Mouse (Mus musculus) hindbrain, embryonic 10.5 days (tissue): ENCODE measurements around the gene Adra2b. TPM values are rescaled to one million over a fixed set of nuclear protein-coding genes. Genes with fewer than 3 reads are reported as not detected.

Experiments
- DNase-seq: peaks from one replicate; pipeline ENCODE4 v3.0.0-alpha.2; 2017; ENCODE audit warnings: low spot score
- H3K27ac ChIP-seq: fragments of 300-500 bp; sonication (generic); 2 replicates; pipeline ENCODE4 v1.5.1; 2016; ENCODE audit warnings: mild to moderate bottlenecking, moderate library complexity
- H3K27me3 ChIP-seq: fragments of 300-500 bp; sonication (generic); 2 replicates; pipeline ENCODE4 v1.6.1; 2016; ENCODE audit warnings: mild to moderate bottlenecking; ENCODE audit not compliant: poor library complexity, insufficient read depth, severe bottlenecking
- H3K36me3 ChIP-seq: fragments of 300-500 bp; sonication (generic); 2 replicates; pipeline ENCODE4 v1.6.1; 2016; ENCODE audit warnings: mild to moderate bottlenecking, moderate library complexity
- H3K4me1 ChIP-seq: fragments of 300-500 bp; sonication (generic); replicated peaks from 2 replicates; pipeline ENCODE4 v1.6.1; 2016; ENCODE audit warnings: mild to moderate bottlenecking
- H3K4me3 ChIP-seq: fragments of 300-500 bp; sonication (generic); 2 replicates; pipeline ENCODE4 v1.5.1; 2016; ENCODE audit warnings: mild to moderate bottlenecking, moderate library complexity
- H3K9me3 ChIP-seq: fragments of 300-500 bp; sonication (generic); 2 replicates; pipeline ENCODE4 v1.6.1; 2016; ENCODE audit warnings: mild to moderate bottlenecking, moderate library complexity
- WGBS: fragments of 180-500 bp; shearing (Covaris S2); methylation state at CpG from one replicate; pipeline ENCODE4 v1.1.7; 2016; 5-methylcytosine and 5-hydroxymethylcytosine counted together
- polyA plus RNA-seq: library from polyadenylated mRNA; unstranded; fragments of >200 nt; fragmentation: Nextera tagmentation; extraction: Ambion mirVana; gene quantifications from 2 replicates; pipeline ENCODE4 v1.2.1, GENCODE M21; 2016

Adra2b gene
- polyA plus RNA-seq, result 2.3 and 3.0 TPM in 2 replicates

- Histone ChIP-seq H3K27me3 (peaks cover 74% of the 10 kb centered on the region), H3K4me3 (peak within 1 kb of the TSS; percentile 50), H3K9me3 (no peaks in the 10 kb centered on the region), H3K27ac (peak within 1 kb of the TSS; percentile 45; the same call in 1 of the 2 replicates), H3K36me3 (no peaks in the 10 kb centered on the region), H3K4me1 (peaks cover 25% of the 10 kb centered on the region)
- peak; percentile 83 for DNase-seq
- WGBS, result under 1% methylated on average over 49 of the region's 49 CpGs
These were observed at the start of gene Adra2b for GRCm38 (mm10) chr2:127362459-127363281. Adra2b (plus strand) TSS chr2:127363208.

- peak overlapping the region; percentile 50; the same call in 1 of the 2 replicates for H3K27ac ChIP-seq
- DNase-seq, result no peak
- H3K27me3 ChIP-seq, result no peaks in the 10 kb centered on the region
- H3K36me3 ChIP-seq, result no peaks in the 10 kb centered on the region
- H3K9me3 ChIP-seq, result no peaks in the 10 kb centered on the region
- H3K4me3 ChIP-seq, result no peak overlapping the region
- peaks cover 10% of the 10 kb centered on the region; the same call in 1 of the 2 replicates for H3K4me1 ChIP-seq
- 46% methylated on average over 4 of the region's 4 CpGs for WGBS
These were observed 49.1 kb upstream of the Adra2b start for GRCm38 (mm10) chr2:127313878-127314277.

GRCm38 (mm10) chr2:127314467-127315154 lies 48.4 kb upstream of the Adra2b start:
- H3K4me1 ChIP-seq, result peaks cover 10% of the 10 kb centered on the region; the same call in 1 of the 2 replicates
- no peak for DNase-seq
- no peaks in the 10 kb centered on the region for H3K36me3 ChIP-seq
- WGBS, result 80% methylated on average over 6 of the region's 6 CpGs
- H3K27me3 ChIP-seq, result no peaks in the 10 kb centered on the region
- no peak overlapping the region for H3K4me3 ChIP-seq
- no peaks in the 10 kb centered on the region for H3K9me3 ChIP-seq
- peak overlapping the region; percentile 50; the same call in 1 of the 2 replicates for H3K27ac ChIP-seq

GRCm38 (mm10) chr2:127315155-127315470 lies 47.9 kb upstream of the Adra2b start:
- Histone ChIP-seq H3K4me3 (no peak overlapping the region), H3K4me1 (peaks cover 10% of the 10 kb centered on the region; the same call in 1 of the 2 replicates), H3K27me3 (no peaks in the 10 kb centered on the region), H3K36me3 (no peaks in the 10 kb centered on the region), H3K9me3 (no peaks in the 10 kb centered on the region), H3K27ac (no peak overlapping the region)
- no peak for DNase-seq
- 78% methylated on average over 1 of the region's 1 CpGs for WGBS

- H3K27ac ChIP-seq, result no peak overlapping the region
- H3K9me3 ChIP-seq, result no peaks in the 10 kb centered on the region
- H3K36me3 ChIP-seq, result no peaks in the 10 kb centered on the region
- H3K4me1 ChIP-seq, result peaks cover 10% of the 10 kb centered on the region; the same call in 1 of the 2 replicates
- no peaks in the 10 kb centered on the region for H3K27me3 ChIP-seq
- WGBS, result 82% methylated on average over 5 of the region's 5 CpGs
- H3K4me3 ChIP-seq, result no peak overlapping the region
- no peak for DNase-seq
These were observed 46.6 kb upstream of the Adra2b start for GRCm38 (mm10) chr2:127316431-127316830.

- no peak overlapping the region for H3K4me3 ChIP-seq
- no peaks in the 10 kb centered on the region for H3K9me3 ChIP-seq
- no peaks in the 10 kb centered on the region for H3K27me3 ChIP-seq
- H3K4me1 ChIP-seq, result peaks cover 13% of the 10 kb centered on the region
- DNase-seq, result no peak
- no peak overlapping the region for H3K27ac ChIP-seq
- H3K36me3 ChIP-seq, result no peaks in the 10 kb centered on the region
- WGBS, result 88% methylated on average over 4 of the region's 4 CpGs
These were observed 44.9 kb upstream of the Adra2b start for GRCm38 (mm10) chr2:127318136-127318535.

GRCm38 (mm10) chr2:127319071-127319470 lies 43.9 kb upstream of the Adra2b start:
- Histone ChIP-seq H3K9me3 (no peaks in the 10 kb centered on the region), H3K36me3 (no peaks in the 10 kb centered on the region), H3K4me3 (no peak overlapping the region), H3K27ac (no peak overlapping the region), H3K4me1 (peaks cover 21% of the 10 kb centered on the region), H3K27me3 (no peaks in the 10 kb centered on the region)
- WGBS, result 80% methylated on average over 4 of the region's 4 CpGs
- DNase-seq, result no peak

GRCm38 (mm10) chr2:127322671-127323285 lies 40.2 kb upstream of the Adra2b start:
- no peak overlapping the region for H3K27ac ChIP-seq
- H3K27me3 ChIP-seq, result no peaks in the 10 kb centered on the region
- peaks cover 13% of the 10 kb centered on the region for H3K4me1 ChIP-seq
- 77% methylated on average over 6 of the region's 6 CpGs for WGBS
- no peak overlapping the region for H3K4me3 ChIP-seq
- no peaks in the 10 kb centered on the region for H3K36me3 ChIP-seq
- no peak for DNase-seq
- H3K9me3 ChIP-seq, result no peaks in the 10 kb centered on the region

GRCm38 (mm10) chr2:127323667-127324066 lies 39.3 kb upstream of the Adra2b start:
- 85% methylated on average over 1 of the region's 1 CpGs for WGBS
- Histone ChIP-seq H3K4me1 (peaks cover 15% of the 10 kb centered on the region), H3K36me3 (no peaks in the 10 kb centered on the region), H3K27ac (no peak overlapping the region), H3K9me3 (no peaks in the 10 kb centered on the region), H3K27me3 (no peaks in the 10 kb centered on the region; the same call in 1 of the 2 replicates), H3K4me3 (no peak overlapping the region)
- DNase-seq, result no peak

- WGBS, result 75% methylated on average over 7 of the region's 7 CpGs
- Histone ChIP-seq H3K36me3 (no peaks in the 10 kb centered on the region), H3K4me3 (no peak overlapping the region), H3K9me3 (no peaks in the 10 kb centered on the region), H3K4me1 (peaks cover 15% of the 10 kb centered on the region), H3K27me3 (no peaks in the 10 kb centered on the region; the same call in 1 of the 2 replicates), H3K27ac (no peak overlapping the region)
- no peak for DNase-seq
These were observed 38.6 kb upstream of the Adra2b start for GRCm38 (mm10) chr2:127324456-127324855.

GRCm38 (mm10) chr2:127328090-127328851 lies 34.7 kb upstream of the Adra2b start:
- no peaks in the 10 kb centered on the region for H3K36me3 ChIP-seq
- WGBS, result 75% methylated on average over 12 of the region's 12 CpGs
- peaks cover 2% of the 10 kb centered on the region for H3K27me3 ChIP-seq
- H3K9me3 ChIP-seq, result no peaks in the 10 kb centered on the region
- H3K4me3 ChIP-seq, result no peak overlapping the region
- H3K4me1 ChIP-seq, result peaks cover 13% of the 10 kb centered on the region
- H3K27ac ChIP-seq, result 0 out of 2 replicates have a peak overlapping the region, but pooled peaks have one; percentile 36
- no peak for DNase-seq
